Mouse (Mus musculus) adrenal gland (tissue): ENCODE data around the gene Add2.
"Not testable (repeated sequence)": the region's sequence is repeated elsewhere in the genome, so short reads cannot be mapped to it uniquely, and the experiment has no call there.

ENCODE experiments used
- intact Hi-C: fragments of 180-260 bp; cut with DNase I; formaldehyde crosslinking; loops from one replicate; pipeline ENCODE4 v1.15.1; 2025
- long read RNA-seq, 2 experiments: library from polyadenylated mRNA; unstranded; transcript quantifications; one replicate each; pipeline ENCODE4 v2.0.0; 2020; ENCODE audit warnings: borderline replicate concordance in 1 of 2; ENCODE audit not compliant: insufficient replicate concordance in 1 of 2

Gene Add2
- long read RNA-seq, experiment 1, full-length matches to known transcripts, result 1 of 1 reads
- long read RNA-seq, experiment 1, partial matches to known transcripts, result 0 of 1 reads
- long read RNA-seq, experiment 1, other reads (novel, unspliced or antisense), result 0 of 1 reads
- long read RNA-seq, experiment 2, partial matches to known transcripts, result 1 of 2 reads
- long read RNA-seq, experiment 2, other reads (novel, unspliced or antisense), result 1 of 2 reads

- intact Hi-C loops, result no loop called here
Observed at GRCm38 (mm10) chr6:86028601-86029322, at the start of gene Add2. Gene Add2, plus strand, starts transcription at chr6:86028681.

DNA sequence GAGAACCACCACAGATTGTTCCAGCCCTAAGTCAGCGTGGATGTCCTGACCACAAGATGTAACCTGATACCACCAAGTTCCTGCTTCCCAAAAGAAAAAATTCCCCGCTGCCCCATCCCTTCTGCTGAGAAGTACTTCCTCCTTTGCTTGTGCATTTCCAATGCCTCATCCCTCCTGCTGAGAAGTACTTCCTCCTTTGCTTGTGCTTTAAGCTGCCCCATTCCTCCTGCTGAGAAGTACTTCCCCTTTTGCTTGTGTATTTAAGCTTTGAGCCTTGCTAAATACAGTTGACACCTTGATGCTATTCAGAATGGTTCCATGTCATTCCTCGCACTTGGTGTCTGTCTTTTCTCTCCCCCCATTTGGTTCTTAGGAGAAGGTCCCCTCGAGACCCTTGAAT is 49.7 kb upstream of the Add2 start:
- intact Hi-C loops, result not testable (repeated sequence)

GRCm38 (mm10) chr6:85984351-85984750 is 44.1 kb upstream of the Add2 start:
- intact Hi-C loops, result no loop called here

DNA sequence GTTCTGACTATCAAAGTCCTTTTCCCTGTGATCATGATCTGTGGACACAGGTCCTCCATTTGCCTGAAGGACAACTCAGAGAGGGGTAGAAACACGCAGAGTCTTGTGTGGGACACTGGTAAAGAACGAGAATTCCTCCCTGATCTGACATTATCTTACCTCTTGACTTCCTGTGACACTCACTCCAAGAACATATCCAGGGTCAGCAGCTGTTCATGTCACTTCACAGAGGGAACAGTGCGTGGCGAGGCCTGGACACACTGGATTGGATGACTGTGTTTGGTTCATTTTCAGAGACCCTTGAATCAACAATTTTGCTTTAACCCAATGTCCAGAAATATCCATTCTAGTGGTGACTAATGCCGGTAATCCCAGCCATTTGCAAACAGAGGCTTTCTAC is 38.9 kb upstream of the Add2 start:
- intact Hi-C loops, result not testable (repeated sequence)

DNA sequence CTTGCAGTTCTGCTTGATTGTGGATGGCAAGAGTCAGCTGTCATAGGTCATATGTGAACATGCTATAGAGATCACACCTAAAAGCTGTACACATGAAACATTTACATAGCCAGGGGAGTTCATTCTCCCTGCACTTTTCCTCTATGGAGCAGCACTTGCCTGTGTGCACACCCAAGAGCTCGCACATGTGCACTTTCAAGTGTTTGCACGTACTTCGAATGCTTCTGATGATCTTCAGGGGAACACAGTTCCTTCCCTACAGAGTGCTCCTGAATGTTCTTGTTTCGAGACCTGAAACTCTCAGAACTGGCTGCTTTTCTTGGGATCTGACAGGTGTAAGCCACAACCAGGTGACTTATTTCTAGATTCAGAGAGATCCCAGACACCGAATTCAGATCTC is 37.7 kb upstream of the Add2 start:
- intact Hi-C loops, result not testable (repeated sequence)

- intact Hi-C loops, result loop anchor here (10.0 kb wide), 1 partner anchor 239 kb away; the partner anchor contains the start of gene Nat8f3
Observed at GRCm38 (mm10) chr6:86003405-86003925, 25.0 kb upstream of the Add2 start.

DNA sequence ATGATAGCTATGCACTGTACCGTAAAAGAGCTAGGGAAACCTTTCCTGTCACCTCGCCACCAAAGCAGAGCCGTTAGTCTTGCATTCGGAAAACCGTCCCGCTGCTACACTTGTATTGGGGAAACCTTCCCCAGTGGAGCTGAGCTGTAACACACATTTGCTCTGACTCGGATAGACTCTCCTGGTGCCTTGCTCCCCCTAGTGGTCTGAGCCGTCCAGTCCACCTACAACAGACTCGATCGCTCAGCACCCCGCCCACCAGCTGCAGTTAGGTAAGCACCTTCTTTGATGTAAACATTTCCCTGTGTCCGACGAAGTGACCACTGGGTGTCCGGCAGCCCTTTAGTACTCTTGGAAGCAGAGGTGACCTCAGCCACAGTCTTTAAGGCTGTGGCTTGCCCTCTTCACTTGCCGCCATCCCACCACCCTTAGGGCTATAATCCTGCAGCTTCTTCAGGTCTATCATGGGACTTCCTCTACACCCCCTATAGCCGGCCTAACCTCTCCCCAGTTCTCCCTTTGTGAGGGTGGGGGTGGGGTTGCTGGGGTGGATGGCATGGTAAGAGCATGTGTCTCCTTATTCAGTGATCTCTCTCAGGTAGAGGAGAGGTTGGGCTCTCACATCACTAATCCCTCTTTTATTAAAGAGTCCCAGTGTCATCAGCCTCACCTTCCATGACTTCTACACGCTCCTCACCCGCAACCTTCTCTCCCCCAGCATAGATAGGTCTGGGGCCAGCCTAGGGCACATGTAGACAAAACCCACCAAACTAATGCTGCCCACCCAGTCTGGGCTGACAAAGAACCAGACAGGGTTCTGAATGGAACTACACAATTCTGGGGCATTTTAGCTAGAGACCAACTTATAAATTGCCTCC is 24.0 kb upstream of the Add2 start:
- intact Hi-C loops, result loop anchor here (5.0 to 10.0 kb wide), 3 partner anchors 107 to 240 kb away; partner anchors contain the start of genes Nat8 and Nat8f3

DNA sequence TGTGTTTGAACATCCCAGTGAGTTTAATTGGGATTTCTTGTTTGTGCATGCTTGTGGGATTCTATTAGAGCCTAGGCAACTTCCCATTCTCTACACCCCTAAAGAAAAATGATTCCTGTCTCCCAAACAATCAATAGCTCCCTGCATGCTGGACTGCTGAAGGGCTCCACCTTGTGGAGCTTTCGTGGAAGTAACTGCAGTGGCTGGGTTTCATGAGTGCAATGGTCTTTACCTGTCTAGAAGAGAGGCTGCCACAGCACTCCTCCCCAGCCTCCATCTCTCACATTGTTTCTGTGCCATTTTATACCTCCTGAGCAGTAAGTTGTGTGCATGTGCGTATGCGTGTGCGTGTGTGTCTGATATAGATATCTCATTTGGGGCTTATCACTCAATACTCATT is 18.5 kb upstream of the Add2 start:
- intact Hi-C loops, result loop anchor here (5.0 to 10.0 kb wide), 3 partner anchors 113 to 245 kb away; partner anchors contain the start of genes Nat8 and Nat8f3

DNA sequence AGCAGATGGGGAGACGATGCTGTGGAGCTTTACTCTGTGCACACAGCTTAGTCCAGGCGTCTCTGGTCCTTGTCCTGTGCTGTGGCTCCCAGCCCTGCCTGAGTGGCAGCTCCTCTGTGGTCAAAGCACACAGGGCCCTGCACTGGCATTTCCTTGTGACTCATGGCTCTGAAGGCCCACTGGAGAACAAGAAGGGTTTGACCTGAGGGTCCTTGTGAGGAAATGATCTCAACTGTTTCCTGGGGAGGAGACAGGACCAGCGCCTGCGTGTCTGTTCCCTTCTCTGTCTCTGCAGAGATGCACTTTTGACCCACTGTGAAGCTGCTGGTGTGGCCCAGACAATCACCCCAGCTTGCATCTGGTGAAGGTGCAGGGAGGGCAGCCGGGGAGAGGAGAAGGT is 13.7 kb upstream of the Add2 start:
- intact Hi-C loops, result not testable (repeated sequence)

DNA sequence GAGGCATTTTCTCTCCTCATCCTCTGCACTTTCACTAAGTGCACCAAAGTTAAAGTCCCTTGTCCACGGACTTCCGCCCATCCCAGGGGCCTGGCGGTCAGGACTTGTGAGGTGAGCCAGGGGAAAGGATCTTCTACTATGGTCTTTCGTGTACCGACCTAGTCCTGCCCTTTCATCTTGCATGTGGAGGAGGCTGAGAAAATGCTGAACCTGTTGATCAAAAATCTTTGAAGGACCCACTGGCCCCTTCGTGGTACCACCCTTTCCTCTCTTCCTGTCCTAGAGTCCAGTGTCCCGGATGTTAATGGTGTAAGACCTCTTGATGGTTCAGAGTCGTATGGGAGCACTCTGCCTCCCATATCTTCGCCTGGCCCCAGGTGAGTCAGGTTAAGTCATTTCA is 12.6 kb upstream of the Add2 start, which contains the start of gene Figla:
Gene Figla, plus strand, starts transcription at position 301 of the 400 bp plus-strand sequence.
- intact Hi-C loops, result no loop called here

DNA sequence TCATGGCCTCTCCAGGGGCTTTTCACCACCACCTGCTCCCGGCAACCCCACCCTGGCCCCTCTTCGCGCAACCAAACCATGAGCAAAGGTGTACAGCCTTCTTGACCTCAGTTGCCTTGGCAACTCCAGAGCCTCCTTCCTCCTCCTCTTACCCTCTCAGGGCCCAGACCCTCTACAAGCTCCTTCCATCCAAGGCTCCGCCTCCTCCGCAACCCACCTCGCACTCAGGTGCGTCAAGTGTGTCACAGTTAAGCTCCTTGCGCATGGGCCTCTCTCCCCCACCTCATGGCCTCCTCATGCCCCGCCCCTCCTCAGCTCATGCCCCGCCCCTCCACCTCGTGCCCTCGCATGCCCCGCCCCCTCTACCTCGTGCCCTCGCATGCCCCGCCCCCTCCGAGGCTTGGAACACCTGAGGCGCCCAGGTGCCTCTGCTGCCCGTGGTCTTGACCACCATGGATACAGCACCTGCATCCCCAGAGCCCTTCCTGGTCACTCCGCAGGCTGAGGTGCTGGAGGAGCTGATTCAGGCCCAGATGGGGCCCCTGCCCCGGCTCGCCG is 11.6 kb upstream of the Add2 start:
- intact Hi-C loops, result no loop called here

DNA sequence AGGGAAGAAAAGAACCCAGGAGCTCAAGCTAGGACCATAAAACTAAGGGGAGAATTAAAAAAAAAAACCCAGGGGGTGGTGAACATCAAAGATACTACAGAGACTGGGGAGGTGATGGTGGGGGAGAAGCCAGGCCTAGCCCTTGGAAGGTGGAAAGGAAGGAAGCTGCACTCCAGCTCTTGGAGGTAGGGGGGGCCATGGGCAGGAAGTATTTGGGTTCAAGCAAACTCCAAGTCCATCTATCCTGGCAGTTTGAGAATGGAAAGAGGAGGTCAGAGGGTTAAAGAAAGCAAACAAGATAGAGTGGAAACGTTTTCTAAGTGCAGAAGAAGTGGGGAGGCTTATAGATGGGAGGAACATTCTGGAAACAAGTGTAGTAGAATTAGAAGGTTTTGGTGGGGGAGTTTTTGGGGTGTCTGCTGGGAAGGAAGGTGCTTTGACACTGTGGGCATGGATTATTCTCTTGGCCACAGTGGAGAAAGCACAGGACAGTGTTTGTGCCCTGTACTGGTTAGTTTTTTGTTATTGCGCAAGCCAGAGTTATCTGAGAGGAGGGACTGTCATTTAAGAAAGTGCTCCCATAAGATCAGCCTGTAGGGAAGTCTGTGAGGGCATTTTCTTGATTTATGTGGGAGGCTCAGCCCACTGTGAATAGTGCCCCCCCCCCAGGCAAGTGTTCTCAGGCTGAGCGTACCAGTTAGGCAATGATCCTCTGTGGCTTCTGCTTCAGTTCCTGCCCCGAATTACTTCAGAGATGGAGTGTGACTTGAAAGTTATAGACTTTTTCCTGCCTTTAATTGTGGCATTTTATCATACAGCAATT is 8.9 kb upstream of the Add2 start:
- intact Hi-C loops, result loop anchor here (2.0 kb wide), 1 partner anchor 65 kb away; no protein-coding TSS in a partner anchor

DNA sequence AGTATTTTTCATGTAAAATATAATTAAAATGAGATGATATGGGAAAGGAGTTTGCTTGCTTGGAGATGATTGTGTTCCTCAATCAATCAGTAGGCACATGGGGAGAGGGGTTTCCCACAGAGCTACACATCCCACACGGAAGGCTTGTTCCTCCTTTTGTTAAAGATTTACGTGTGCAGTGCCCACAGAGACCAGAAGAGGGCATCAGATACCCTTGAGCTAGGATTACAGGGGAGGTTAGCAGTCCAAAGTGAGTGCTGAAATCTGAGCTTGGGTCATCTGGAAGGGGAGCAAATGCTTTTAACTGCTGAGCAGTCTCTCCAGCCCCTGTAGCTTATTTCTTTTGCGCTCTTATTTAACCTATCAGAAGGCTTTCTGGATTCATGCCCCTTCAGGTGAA is 7.5 kb upstream of the Add2 start:
- intact Hi-C loops, result loop anchor here (2.0 kb wide), 1 partner anchor 64 kb away; no protein-coding TSS in a partner anchor

DNA sequence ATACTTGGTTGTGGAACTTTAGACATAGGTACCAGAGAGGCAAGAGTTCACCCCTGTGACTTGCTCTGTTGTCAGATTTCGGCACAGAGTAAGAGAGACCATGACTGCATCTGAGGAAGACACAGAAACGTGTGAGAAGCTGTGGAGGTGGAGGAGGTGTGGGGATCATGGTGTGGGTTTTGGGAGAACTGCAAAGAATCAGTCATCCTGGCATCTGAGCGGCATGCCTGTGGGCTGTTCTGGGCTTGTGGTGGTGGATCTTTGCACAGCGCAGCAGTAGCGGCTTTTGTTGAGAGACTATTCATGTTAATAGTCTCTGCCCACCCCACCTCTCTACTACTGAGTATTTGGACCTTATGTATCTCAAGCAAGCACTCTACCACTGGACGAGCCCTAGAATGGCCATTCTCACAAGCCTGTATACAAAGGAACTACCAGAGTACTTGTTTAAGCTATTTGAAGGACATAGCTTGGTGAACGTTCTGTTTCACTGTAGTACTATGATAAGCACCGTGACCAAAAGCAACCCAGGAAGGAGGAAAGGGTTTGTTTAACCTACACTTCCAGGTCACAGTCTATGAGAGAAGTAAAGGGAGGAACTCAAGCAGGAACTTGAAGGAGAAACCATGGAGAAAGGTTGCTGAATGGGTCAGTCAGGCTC is 1.7 kb upstream of the Add2 start:
- intact Hi-C loops, result no loop called here

GRCm38 (mm10) chr6:86028150-86028549 is 331 bp upstream of the Add2 start:
- intact Hi-C loops, result no loop called here

DNA sequence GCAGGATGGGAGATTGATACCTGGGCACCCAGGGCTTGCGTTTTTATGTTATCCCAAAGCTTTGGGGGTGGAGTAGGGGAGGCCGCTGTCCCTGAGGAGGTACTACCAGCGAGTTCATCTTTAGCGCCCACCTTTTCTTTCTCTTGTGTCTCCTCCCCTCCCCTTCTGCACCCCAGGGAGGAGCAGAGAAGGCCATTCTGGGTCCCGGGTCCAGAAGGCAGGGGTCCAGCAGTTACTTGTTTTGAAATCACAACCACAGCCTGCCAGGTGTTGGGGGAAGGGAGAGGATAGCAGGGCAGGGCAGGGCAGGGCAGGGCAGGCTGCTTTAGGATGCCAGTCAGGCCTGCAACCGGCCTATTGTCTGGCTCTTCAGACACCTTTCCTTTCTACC is 837 bp downstream of the Add2 start:
- intact Hi-C loops, result no loop called here

GRCm38 (mm10) chr6:86031527-86031926 is 3.0 kb downstream of the Add2 start:
- intact Hi-C loops, result no loop called here

DNA sequence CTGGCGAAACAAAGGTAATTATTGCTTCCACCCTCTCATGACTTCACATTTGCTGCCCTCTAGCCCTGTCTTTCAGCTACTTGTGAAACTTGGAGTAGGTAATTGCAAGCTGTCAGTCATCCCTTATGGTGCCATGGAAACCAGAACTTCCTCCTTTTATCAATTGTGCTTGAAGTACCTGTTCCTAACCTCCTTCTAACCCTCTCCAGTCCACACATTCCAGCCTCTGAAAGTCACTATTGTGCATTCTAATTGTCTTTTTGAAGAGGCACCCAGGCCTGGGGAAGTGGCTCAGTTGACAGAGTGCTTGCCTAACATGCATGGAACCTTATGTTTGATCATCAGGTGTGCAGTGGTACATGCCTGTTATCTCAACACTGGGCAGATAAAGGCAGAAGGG is 5.2 kb downstream of the Add2 start:
- intact Hi-C loops, result no loop called here

DNA sequence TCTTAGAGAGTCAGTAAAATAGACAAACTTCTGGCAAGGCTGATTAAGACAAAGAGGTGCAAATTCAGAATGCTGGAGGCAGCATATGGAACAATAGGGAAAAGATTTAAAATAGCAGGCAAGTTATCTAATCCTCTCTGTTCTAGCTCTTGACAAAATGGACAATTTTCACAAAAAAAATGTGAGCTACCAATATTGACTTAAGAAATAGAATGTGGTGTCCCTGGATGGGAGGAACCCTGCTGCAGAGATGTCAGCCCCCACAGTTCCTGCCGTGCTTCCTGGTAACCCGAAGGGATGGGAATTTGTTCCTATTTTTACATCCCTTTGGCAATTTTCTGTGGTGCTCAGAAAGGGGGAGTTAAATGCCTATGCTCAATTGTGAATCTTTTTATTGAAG is 10.4 kb downstream of the Add2 start:
- intact Hi-C loops, result no loop called here

DNA sequence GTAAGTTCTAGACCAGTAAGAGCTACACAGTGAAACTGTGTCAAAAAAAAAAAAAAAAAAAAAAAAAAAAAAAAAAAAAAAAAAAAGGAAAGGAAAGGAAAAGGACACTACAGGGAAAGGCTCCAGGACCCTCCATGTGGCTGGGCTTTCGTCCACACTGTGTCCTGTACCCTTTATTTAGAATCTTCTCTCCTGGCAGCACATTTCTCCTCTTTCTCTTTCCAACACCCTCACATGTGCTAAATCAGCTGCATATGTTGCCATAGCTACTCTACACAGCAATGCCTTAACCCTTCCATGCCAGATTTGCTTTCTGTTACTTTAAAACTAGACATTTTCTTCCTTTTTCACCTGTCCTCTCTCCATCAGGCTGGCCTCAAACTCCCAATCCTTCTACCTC is 11.7 kb downstream of the Add2 start:
- intact Hi-C loops, result no loop called here
